Mouse (Mus musculus) T-cell, adult 2 months (primary cell): ENCODE measurements around the gene Fut2.

Experiments used
- DNase-seq: peaks from one replicate; pipeline ENCODE4 v3.0.0; 2022; ENCODE audit warnings: low spot score

The Fut2 gene

GRCm38 (mm10) chr7:45638623-45639401 is 27.4 kb downstream of the Fut2 start:
- no peak for DNase-seq

- no peak for DNase-seq
Measured at GRCm38 (mm10) chr7:45637710-45638109, 28.5 kb downstream of the Fut2 start.

GRCm38 (mm10) chr7:45635711-45636688 is 30.2 kb downstream of the Fut2 start:
- no peak for DNase-seq

GRCm38 (mm10) chr7:45634946-45635681 is 31.1 kb downstream of the Fut2 start:
- DNase-seq = peak; percentile 28

- no peak for DNase-seq
Measured at GRCm38 (mm10) chr7:45632499-45632898, 33.7 kb downstream of the Fut2 start.

GRCm38 (mm10) chr7:45630064-45630907 is 35.9 kb downstream of the Fut2 start:
- DNase-seq = no peak

- DNase-seq = peak; percentile 79
Measured at GRCm38 (mm10) chr7:45628364-45629294, 37.6 kb downstream of the Fut2 start.

- DNase-seq = no peak
Measured at GRCm38 (mm10) chr7:45627261-45627660, 38.9 kb downstream of the Fut2 start, which contains the start of gene Rasip1. TSS of gene Rasip1 (plus strand) at chr7:45627488.

GRCm38 (mm10) chr7:45626571-45627076 is 39.6 kb downstream of the Fut2 start:
- no peak for DNase-seq

GRCm38 (mm10) chr7:45625481-45625880 is 40.7 kb downstream of the Fut2 start:
- no peak for DNase-seq

- DNase-seq = no peak
Measured at GRCm38 (mm10) chr7:45624718-45625117, 41.5 kb downstream of the Fut2 start.

GRCm38 (mm10) chr7:45623507-45623906 is 42.7 kb downstream of the Fut2 start:
- DNase-seq = no peak

- peak; percentile 35 for DNase-seq
Measured at GRCm38 (mm10) chr7:45621443-45621842, 44.8 kb downstream of the Fut2 start, which contains the start of gene Izumo1. TSS of gene Izumo1 (plus strand) at chr7:45621811.

GRCm38 (mm10) chr7:45619592-45619991 is 46.6 kb downstream of the Fut2 start:
- no peak for DNase-seq

GRCm38 (mm10) chr7:45618316-45618715 is 47.9 kb downstream of the Fut2 start:
- no peak for DNase-seq

- DNase-seq = no peak
Measured at GRCm38 (mm10) chr7:45617042-45617695, 49.0 kb downstream of the Fut2 start, which contains the start of gene Fut1. TSS of gene Fut1 (plus strand) at chr7:45617289.

GRCm38 (mm10) chr7:45616277-45616676 is 49.9 kb downstream of the Fut2 start:
- no peak for DNase-seq

- no peak for DNase-seq
Measured at GRCm38 (mm10) chr7:45609511-45609910, 56.7 kb downstream of the Fut2 start.

- DNase-seq = no peak
Measured at GRCm38 (mm10) chr7:45605704-45606289, 60.4 kb downstream of the Fut2 start.
